Mouse (Mus musculus): Measurements from ENCODE around the gene Stx11.
"Not testable (repeated sequence)": the region's sequence is repeated elsewhere in the genome, so short reads cannot be mapped to it uniquely, and the experiment has no call there.

Gene Stx11

GRCm38 (mm10) chr10:12962238-12962637 is 1.9 kb downstream of the Stx11 start:
- in situ Hi-C loops (cut with MboI; ENCODE audit: low sequenced_read_pairs), result no loop called here

- in situ Hi-C loops (cut with MboI; ENCODE audit: low sequenced_read_pairs), result no loop called here
Measured at GRCm38 (mm10) chr10:12961546-12961945, 2.6 kb downstream of the Stx11 start.

- in situ Hi-C loops (cut with MboI; ENCODE audit: low sequenced_read_pairs), result no loop called here
Measured at GRCm38 (mm10) chr10:12957271-12957670, 6.8 kb downstream of the Stx11 start.

DNA sequence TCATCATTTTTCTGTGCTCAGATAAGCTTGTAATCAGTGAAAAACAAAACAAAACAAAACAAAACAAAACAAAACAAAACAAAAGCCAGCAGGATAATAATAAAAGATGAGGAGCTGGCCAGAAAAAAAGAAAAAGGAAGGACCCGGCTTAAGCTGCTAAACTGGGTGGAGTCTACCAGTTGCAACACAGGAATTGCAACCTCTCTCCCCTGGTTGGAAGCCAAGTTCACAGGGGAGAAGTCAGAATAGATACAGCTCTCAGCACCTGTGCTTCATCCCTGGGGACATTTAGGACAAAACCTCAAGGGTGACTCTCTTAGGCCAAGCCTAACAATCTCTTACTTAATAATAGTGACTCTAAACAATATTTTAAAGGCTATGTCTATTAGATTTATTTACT is 8.3 kb downstream of the Stx11 start:
- in situ Hi-C loops (cut with MboI; ENCODE audit: low sequenced_read_pairs), result no loop called here

- in situ Hi-C loops (cut with MboI; ENCODE audit: low sequenced_read_pairs), result not testable (repeated sequence)
Measured at GRCm38 (mm10) chr10:12951358-12951757, 12.7 kb downstream of the Stx11 start.

DNA sequence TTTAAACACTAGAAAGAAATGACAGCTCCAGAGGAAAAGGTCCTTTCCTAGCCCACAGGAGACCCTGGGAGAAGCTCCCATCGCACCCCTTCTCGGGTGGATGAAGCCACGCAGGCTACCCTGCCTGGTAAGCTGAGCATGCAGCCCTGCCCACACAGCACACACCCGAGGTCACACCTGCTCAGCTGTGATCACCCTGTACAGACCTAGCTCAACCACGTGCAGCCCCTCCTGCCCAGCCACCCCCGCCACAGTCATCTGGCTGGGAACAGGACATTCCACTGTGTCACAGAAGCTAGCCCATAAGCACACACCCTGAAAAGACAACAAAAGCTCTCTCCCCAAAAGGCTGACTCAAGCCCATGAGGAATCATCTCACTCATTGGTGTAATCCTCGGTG is 14.8 kb downstream of the Stx11 start:
- in situ Hi-C loops (cut with MboI; ENCODE audit: low sequenced_read_pairs), result no loop called here

- in situ Hi-C loops (cut with MboI; ENCODE audit: low sequenced_read_pairs), result no loop called here
Measured at GRCm38 (mm10) chr10:12947606-12948005, 16.5 kb downstream of the Stx11 start.

DNA sequence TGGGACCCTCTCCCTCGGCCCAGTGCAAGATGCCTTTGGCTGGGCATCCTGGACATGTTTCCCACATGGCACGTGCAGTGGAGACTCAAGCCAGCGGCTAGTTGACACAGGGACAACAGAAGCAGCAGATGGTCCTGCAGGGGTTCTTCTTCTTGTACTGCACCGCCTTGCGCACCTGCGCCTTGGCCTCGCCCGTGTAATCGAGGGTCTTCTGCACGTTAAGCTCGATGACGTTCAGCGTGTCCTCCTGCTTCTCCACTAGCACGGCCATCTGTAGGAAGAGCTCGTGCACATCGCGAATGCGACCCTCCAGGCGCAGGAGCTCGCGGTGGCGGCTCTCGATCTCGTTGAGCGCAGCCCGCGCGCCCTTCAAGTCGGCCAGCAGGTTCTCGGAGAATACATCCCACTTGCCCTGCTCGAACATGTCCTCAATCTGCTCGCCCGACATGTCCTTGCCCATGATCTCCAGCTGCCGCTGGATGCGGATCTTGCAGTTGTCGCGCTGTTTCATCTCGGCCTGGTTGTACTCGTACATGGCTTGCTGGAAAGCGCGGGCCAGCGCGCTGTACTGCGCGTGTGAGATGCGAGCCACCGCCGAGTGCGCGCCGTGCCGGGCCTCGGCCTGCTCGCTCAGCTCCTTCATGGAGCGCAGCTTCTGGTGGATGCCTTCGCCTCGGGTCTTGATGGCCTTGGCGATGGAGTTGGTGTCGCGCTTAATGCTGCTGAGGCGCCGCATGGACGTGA is 22.9 kb downstream of the Stx11 start:
- in situ Hi-C loops (cut with MboI; ENCODE audit: low sequenced_read_pairs), result no loop called here

GRCm38 (mm10) chr10:12938763-12939162 is 25.3 kb downstream of the Stx11 start:
- in situ Hi-C loops (cut with MboI; ENCODE audit: low sequenced_read_pairs), result no loop called here

DNA sequence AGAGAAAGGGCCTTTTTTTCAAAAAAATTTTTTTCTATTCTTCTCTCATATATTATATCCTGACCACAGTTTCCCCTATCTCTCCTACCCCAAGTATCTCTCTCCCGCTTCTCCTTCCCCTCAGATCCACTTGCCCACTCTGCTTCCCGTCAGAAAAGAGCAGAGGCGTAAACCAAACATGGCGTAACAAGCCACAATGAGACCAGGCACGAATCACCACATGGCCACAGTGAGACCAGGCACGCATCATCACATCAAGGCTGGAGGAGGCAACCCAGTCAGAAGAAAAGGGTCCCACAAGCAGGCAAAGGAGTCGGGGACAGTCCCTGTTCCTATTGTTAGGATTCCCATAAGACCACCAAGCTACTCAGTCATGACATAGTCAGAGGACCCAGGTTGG is 28.0 kb downstream of the Stx11 start:
- in situ Hi-C loops (cut with MboI; ENCODE audit: low sequenced_read_pairs), result no loop called here

DNA sequence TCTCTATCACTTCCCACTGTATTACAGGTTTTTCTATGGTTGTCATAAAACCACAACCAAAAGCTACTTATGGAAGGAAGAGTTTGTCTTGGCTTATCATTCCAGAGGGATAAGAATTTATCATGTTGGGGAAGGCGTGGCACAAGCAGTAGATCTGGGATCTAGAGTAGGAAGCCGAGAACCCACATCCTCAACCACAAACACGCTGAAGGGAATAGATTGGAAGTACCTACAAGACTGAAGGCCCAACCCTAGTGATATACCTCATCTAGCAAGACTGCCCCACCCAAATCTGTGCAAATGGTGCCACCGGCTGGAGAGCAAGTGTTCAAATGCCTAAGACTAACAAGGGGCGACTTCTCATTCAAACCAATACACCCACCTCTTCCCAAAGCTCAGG is 28.5 kb downstream of the Stx11 start:
- in situ Hi-C loops (cut with MboI; ENCODE audit: low sequenced_read_pairs), result no loop called here

- in situ Hi-C loops (cut with MboI; ENCODE audit: low sequenced_read_pairs), result no loop called here
Measured at GRCm38 (mm10) chr10:12931492-12932400, 32.4 kb downstream of the Stx11 start.

GRCm38 (mm10) chr10:12930351-12930905 is 33.7 kb downstream of the Stx11 start:
- in situ Hi-C loops (cut with MboI; ENCODE audit: low sequenced_read_pairs), result no loop called here

DNA sequence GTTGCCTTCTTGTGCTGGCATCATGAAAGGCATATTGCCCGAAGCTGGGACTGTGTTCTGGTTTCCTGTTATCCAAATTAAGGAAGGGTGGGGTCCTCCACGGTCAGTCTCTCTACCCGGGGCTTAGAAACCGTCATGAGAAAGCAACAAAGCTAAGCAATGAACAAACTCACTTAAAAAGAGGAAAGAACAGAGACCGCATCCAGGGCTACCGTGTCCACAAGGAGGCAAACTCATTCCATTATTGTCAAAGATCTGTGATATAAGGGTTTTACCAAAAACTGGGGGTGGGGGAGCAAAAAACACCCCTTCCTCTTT is 34.3 kb downstream of the Stx11 start:
- in situ Hi-C loops (cut with MboI; ENCODE audit: low sequenced_read_pairs), result loop anchor here (10.0 kb wide), 1 partner anchor 65 kb away; no protein-coding TSS in a partner anchor

- in situ Hi-C loops (cut with MboI; ENCODE audit: low sequenced_read_pairs), result loop anchor here (10.0 kb wide), 1 partner anchor 65 kb away; no protein-coding TSS in a partner anchor
Measured at GRCm38 (mm10) chr10:12929149-12929856, 34.8 kb downstream of the Stx11 start.

GRCm38 (mm10) chr10:12928193-12928592 is 35.9 kb downstream of the Stx11 start:
- in situ Hi-C loops (cut with MboI; ENCODE audit: low sequenced_read_pairs), result loop anchor here (10.0 kb wide), 1 partner anchor 67 kb away; no protein-coding TSS in a partner anchor

DNA sequence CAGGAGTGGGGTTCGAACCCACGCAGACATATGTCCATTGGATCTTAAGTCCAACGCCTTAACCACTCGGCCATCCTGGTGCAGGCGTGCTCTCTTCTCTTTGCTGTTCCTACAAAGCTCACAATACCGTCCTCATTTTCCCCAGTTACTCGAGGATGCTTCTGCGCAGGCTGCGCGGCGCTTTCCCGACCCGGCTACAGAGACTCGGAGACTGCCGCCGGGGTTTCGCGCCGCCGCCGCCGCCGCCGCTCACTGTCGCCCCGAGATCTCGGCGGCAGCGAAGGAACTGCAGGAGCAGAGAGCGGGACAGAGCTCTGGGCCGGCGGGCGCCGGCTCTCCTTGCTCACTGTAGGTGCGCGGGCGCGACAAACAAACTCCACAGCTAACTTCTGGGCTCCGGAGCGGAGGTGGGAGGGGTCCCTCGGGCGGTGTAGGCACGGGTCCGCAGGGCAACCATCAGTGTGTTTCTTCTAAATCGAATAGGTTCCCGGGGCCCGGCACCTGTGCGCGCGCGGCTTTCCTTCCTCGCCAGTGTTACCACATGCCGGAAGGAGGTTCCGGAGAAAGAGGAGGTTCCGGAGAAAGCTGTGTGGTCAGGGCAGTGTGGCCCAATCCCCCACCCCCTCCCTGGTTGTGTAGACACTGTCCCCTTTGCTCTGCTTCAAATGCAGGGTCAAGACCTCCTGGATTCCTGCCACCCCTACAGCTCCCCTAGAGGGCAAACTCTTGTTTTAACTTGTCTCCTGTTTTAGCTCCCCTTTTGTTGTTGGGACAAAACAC is 41.3 kb downstream of the Stx11 start:
- in situ Hi-C loops (cut with MboI; ENCODE audit: low sequenced_read_pairs), result loop anchor here (10.0 kb wide), 1 partner anchor 72 kb away; no protein-coding TSS in a partner anchor

DNA sequence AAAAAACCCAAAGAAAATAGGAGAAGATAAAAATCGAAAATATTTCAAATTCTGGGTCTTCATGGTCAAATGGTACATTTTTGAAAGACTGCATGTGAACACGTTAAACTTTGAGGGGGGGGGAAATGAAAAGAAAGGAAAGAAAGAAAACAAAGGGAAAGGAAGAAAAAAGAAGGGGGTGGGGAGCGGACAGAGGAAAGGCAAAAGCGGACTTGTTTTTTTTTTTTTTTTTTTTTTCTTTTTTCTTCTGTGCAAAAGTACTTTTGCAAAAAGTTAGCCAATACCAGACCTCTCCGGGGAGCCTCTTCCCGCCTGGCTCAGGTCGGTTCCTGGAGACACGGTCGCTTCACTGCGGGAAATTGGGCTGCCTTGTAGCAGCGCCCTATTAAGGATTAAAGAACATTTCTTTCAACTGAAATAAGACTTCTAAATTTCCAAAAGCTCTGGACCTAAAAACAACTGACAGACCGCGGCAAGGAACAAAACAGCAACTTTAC is 42.0 kb downstream of the Stx11 start:
- in situ Hi-C loops (cut with MboI; ENCODE audit: low sequenced_read_pairs), result loop anchor here (10.0 kb wide), 1 partner anchor 73 kb away; no protein-coding TSS in a partner anchor

- in situ Hi-C loops (cut with MboI; ENCODE audit: low sequenced_read_pairs), result loop anchor here (10.0 kb wide), 1 partner anchor 73 kb away; no protein-coding TSS in a partner anchor
Measured at GRCm38 (mm10) chr10:12921551-12922040, 42.5 kb downstream of the Stx11 start.

- in situ Hi-C loops (cut with MboI; ENCODE audit: low sequenced_read_pairs), result no loop called here
Measured at GRCm38 (mm10) chr10:12919287-12919686, 44.8 kb downstream of the Stx11 start.
